Mouse (Mus musculus): ENCODE data around the gene BC030867.

Gene BC030867

GRCm38 (mm10) chr11:102248630-102249230 lies at the start of gene BC030867:
Gene BC030867, plus strand, starts transcription at chr11:102248882.
- in situ Hi-C loops (cut with MboI, MseI): no loop called here

GRCm38 (mm10) chr11:102199856-102200255 lies 48.8 kb upstream of the BC030867 start:
- in situ Hi-C loops (cut with MboI, MseI): no loop called here

- in situ Hi-C loops (cut with MboI, MseI): no loop called here
Observed at GRCm38 (mm10) chr11:102201408-102201821, 47.3 kb upstream of the BC030867 start.

GRCm38 (mm10) chr11:102206481-102206880 lies 42.2 kb upstream of the BC030867 start:
- in situ Hi-C loops (cut with MboI, MseI): no loop called here

- in situ Hi-C loops (cut with MboI, MseI): no loop called here
Observed at GRCm38 (mm10) chr11:102207825-102208777, 40.6 kb upstream of the BC030867 start.

GRCm38 (mm10) chr11:102208846-102209245 lies 39.8 kb upstream of the BC030867 start:
- in situ Hi-C loops (cut with MboI, MseI): no loop called here

GRCm38 (mm10) chr11:102209742-102210141 lies 38.9 kb upstream of the BC030867 start:
- in situ Hi-C loops (cut with MboI, MseI): loop anchor here in 1 of 2 experiments (5.0 kb wide), 1 partner anchor 52 kb away; the partner anchor contains the start of gene Tmem101

- in situ Hi-C loops (cut with MboI, MseI): loop anchor here in 1 of 2 experiments (5.0 kb wide), 1 partner anchor 53 kb away; the partner anchor contains the start of gene Tmem101
Observed at GRCm38 (mm10) chr11:102210185-102210584, 38.5 kb upstream of the BC030867 start.

- in situ Hi-C loops (cut with MboI, MseI): loop anchor here in 1 of 2 experiments (5.0 kb wide), 1 partner anchor 54 kb away; the partner anchor contains the start of gene Tmem101
Observed at GRCm38 (mm10) chr11:102211011-102211410, 37.7 kb upstream of the BC030867 start.

- in situ Hi-C loops (cut with MboI, MseI): loop anchor here in 1 of 2 experiments (5.0 kb wide), 1 partner anchor 55 kb away; the partner anchor contains the start of gene Tmem101
Observed at GRCm38 (mm10) chr11:102211936-102212341, 36.7 kb upstream of the BC030867 start.

GRCm38 (mm10) chr11:102214430-102215156 lies 34.1 kb upstream of the BC030867 start:
- in situ Hi-C loops (cut with MboI, MseI): loop anchor here in 1 of 2 experiments (5.0 kb wide), 1 partner anchor 57 kb away; the partner anchor contains the start of gene Tmem101

- in situ Hi-C loops (cut with MboI, MseI): no loop called here
Observed at GRCm38 (mm10) chr11:102215511-102215910, 33.2 kb upstream of the BC030867 start.

- in situ Hi-C loops (cut with MboI, MseI): no loop called here
Observed at GRCm38 (mm10) chr11:102216056-102216885, 32.4 kb upstream of the BC030867 start.

GRCm38 (mm10) chr11:102216886-102217240 lies 31.8 kb upstream of the BC030867 start:
- in situ Hi-C loops (cut with MboI, MseI): no loop called here

GRCm38 (mm10) chr11:102217396-102217795 lies 31.3 kb upstream of the BC030867 start:
- in situ Hi-C loops (cut with MboI, MseI): no loop called here

- in situ Hi-C loops (cut with MboI, MseI): no loop called here
Observed at GRCm38 (mm10) chr11:102217876-102218430, 30.7 kb upstream of the BC030867 start.

- in situ Hi-C loops (cut with MboI, MseI): no loop called here
Observed at GRCm38 (mm10) chr11:102218783-102219182, 29.9 kb upstream of the BC030867 start.

GRCm38 (mm10) chr11:102219247-102219993 lies 29.3 kb upstream of the BC030867 start:
- in situ Hi-C loops (cut with MboI, MseI): no loop called here

- in situ Hi-C loops (cut with MboI, MseI): no loop called here
Observed at GRCm38 (mm10) chr11:102219994-102220346, 28.7 kb upstream of the BC030867 start.

GRCm38 (mm10) chr11:102220451-102220850 lies 28.2 kb upstream of the BC030867 start:
- in situ Hi-C loops (cut with MboI, MseI): no loop called here

All from T-helper 17 cell (primary cell).